Mouse (Mus musculus) T-helper 1 cell (primary cell): Measurements from ENCODE around the gene Rmdn2.

ENCODE experiments used
- in situ Hi-C: fragments of 300-600 bp; cut with MboI, MseI; formaldehyde crosslinking; loops from one replicate; pipeline ENCODE4 v1.15.1; 2025; ENCODE audit warnings: high pct_unique_total_duplicates

Rmdn2 gene

DNA sequence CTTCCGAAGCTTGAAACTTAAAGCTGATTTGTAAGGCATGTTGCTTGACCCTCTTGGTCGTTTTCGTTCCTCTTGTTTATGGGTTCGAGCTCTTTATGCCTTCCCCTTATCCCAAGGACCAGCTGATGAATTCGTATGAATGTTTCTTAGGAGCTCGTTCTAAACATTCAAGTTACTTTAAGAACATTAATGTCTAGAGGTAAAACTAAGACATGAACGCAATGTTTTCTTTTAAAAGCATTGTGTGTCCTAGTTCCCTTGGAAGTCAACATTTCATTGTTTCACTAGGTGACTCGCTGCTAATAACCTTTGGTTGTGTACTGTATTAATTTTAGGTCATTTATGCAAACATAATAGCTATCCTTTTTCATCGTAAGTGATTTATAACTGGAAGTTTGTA lies 4.2 kb downstream of the Rmdn2 start:
- in situ Hi-C loops: no loop called here

GRCm38 (mm10) chr17:79616621-79617020 lies 5.0 kb downstream of the Rmdn2 start:
- in situ Hi-C loops: no loop called here

- in situ Hi-C loops: no loop called here
Observed at GRCm38 (mm10) chr17:79618455-79618854, 6.8 kb downstream of the Rmdn2 start.

GRCm38 (mm10) chr17:79618984-79619383 lies 7.3 kb downstream of the Rmdn2 start:
- in situ Hi-C loops: no loop called here

GRCm38 (mm10) chr17:79622050-79622449 lies 10.4 kb downstream of the Rmdn2 start:
- in situ Hi-C loops: no loop called here

DNA sequence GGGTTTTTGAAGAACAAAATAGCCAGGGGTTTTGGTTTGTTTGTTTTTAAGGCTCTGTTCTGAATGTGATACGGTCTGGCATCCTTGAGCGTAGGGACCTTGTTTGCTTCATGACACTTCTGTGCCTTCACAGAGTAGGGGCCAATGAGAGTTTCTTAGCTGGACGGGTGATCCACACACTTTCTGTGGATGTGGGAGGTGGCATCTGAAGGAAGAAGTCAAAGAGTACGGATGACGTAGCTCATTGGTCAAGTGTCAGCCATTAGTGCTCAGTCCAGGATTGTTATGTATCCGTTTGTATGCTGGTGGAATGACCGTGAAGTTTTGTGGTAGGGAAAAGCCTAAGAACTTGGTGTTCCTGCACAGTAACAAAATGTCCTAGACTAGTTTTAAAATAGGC lies 10.9 kb downstream of the Rmdn2 start:
- in situ Hi-C loops: no loop called here

DNA sequence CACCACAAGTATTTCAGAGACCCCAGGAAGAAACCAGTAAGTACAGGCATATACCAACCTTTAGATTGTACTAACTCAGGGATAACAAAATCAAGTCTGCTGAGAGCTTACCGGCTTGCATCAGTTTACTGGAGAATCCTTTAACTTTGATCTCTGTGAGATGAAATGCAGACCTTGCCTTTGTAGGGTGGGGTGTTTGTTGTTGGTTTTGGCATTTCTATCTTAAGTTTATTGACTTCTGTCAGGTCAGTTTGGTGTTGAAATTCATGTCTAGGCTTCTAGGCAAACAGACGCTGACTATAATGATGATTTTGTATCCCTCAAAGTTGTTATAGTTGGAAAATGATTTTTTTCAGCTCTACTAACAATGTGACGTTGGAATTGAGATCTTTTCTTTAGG lies 12.2 kb downstream of the Rmdn2 start:
- in situ Hi-C loops: no loop called here

GRCm38 (mm10) chr17:79626241-79626816 lies 14.7 kb downstream of the Rmdn2 start:
- in situ Hi-C loops: no loop called here

DNA sequence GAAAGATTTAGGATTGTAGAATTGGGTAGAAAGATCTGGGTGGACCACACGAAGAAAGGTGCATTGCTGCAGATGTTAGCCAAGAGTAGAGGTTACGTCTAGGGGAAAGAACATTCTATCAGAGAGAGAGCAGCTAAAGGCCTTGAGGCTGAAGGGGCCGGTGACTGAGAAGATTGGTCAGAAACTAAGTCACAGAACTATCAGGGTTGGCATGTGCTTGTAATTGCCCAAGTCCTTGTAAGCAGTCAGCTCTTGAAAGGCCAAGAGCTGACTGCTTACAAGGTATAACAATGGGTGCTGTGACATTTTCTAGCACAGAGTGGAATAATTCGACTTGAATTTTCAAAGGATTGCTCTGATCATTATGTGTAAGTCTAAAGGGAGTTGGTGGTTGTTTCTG lies 38.2 kb downstream of the Rmdn2 start:
- in situ Hi-C loops: no loop called here

DNA sequence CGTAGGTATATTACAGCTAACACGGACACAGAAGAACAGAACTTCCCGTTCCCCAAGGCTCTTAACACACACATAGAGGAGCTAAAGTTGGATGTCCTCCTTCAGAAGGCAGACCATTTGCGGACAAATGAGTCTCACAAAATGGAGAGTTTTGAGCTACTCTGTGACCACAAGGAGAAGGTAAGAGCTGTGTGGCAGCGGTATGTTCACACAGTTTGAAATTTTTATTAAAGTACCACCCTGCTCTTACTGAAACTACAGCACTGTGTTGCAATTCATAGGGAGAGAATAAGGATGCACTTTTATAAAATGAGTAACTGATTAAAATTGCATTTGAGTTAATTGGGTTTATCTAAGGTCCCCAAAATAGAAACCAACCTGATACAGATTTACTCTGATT lies 38.6 kb downstream of the Rmdn2 start:
- in situ Hi-C loops: no loop called here

DNA sequence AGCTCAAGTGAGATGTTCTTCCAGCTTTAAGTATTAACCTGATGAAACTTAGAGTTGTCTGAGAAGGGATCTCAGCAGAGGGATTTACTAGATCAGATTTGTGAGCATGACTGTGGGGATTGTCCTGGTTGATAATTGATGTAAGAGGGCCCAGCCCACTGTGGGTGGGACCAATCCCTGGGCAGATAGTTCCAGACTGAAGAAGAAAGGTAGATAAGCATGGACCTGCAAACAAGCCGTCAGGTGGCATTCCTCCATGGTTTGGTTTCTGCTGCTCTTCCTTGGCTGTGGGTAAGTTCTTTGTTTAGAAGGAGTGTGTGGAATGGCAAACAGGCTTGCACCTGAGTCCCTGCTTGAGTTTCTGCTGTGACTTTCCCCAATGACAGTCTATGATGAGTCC lies 41.5 kb downstream of the Rmdn2 start:
- in situ Hi-C loops: no loop called here

GRCm38 (mm10) chr17:79654187-79654586 lies 42.5 kb downstream of the Rmdn2 start:
- in situ Hi-C loops: no loop called here

DNA sequence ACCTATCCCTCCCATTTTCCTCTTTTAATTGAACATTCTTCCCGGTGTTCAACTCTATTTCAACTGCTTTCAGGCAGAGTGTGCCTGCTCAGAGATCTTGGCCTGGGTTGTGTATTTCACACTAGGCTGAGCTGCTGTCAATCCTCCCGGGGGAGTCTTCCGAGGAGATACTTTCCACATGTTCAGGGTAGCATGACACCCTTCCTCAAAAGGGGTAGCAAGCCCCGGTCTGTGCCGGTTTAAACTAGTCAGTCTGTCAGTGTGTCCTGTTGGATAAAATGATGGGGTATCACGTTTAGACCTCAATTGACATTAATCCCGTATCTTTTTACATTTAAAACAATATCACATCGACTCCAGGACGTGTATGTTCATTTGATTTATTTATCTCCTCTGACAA lies 46.1 kb downstream of the Rmdn2 start:
- in situ Hi-C loops: no loop called here

DNA sequence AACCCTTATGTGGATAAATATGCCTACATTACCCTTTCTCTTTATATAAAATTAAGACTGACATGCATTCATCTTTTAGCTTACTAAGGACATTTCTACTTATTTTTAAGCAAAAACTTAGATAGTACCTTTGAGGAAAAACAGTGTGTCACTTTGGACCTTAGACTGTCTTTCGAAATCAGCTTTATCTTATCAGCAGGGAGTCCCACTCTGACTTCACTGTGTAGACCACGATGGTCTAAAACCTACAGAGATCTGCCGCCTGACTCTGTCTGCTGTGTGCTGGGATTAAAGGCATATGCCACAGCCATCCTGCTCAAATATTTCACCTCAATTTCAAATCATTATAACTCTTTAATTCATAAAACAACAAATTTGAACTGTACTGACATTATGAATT lies 46.8 kb downstream of the Rmdn2 start:
- in situ Hi-C loops: no loop called here

DNA sequence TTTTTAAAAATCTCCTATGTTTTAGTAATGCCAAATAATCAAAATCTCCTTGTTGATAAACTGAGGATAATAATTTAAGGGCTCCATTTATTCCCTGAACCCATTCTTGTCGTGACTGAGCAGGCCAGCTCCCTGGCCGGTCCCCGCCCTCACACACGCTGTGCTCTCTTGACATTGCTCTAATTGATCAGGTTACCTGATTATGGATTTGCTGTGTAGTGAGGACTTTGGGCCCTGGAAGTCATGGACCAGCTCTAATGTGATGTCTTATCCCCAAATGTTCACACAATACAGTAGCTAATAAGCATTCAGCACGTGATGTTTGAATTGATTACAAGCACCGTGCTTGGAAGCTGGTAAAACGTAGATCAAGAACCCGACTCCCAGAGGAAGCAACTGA lies 47.2 kb downstream of the Rmdn2 start:
- in situ Hi-C loops: no loop called here

- in situ Hi-C loops: loop anchor here (5.0 kb wide), 1 partner anchor 176 kb away; no protein-coding TSS in a partner anchor
Observed at GRCm38 (mm10) chr17:79661387-79661786, 49.7 kb downstream of the Rmdn2 start.

- in situ Hi-C loops: loop anchor here (5.0 kb wide), 1 partner anchor 175 kb away; no protein-coding TSS in a partner anchor
Observed at GRCm38 (mm10) chr17:79661848-79662247, 50.2 kb downstream of the Rmdn2 start.

GRCm38 (mm10) chr17:79663393-79664105 lies 51.9 kb downstream of the Rmdn2 start:
- in situ Hi-C loops: loop anchor here (5.0 kb wide), 1 partner anchor 174 kb away; no protein-coding TSS in a partner anchor

GRCm38 (mm10) chr17:79664106-79664417 lies 52.4 kb downstream of the Rmdn2 start:
- in situ Hi-C loops: loop anchor here (5.0 kb wide), 1 partner anchor 173 kb away; no protein-coding TSS in a partner anchor

GRCm38 (mm10) chr17:79670837-79671236 lies 59.2 kb downstream of the Rmdn2 start:
- in situ Hi-C loops: no loop called here

- in situ Hi-C loops: no loop called here
Observed at GRCm38 (mm10) chr17:79695106-79695505, 83.4 kb downstream of the Rmdn2 start.

DNA sequence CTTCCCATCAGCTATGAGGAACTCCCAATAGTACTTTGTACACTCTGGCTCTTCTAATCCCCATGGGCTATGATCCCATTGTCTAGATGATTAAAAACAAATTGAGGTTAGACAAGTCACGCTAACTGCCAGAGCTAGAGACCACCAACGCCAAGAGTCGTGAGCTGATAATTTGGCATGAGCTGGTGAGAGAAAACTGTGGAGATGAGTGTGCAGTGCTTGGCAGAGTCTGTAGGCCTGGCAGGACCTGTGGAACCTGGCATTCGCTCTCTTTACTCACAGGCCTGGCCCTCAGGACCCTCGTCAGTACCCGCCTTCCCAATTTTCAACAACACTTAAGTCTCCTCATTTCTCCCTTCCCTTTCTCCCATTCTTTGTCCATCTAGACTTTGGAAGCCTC lies 83.9 kb downstream of the Rmdn2 start:
- in situ Hi-C loops: no loop called here

DNA sequence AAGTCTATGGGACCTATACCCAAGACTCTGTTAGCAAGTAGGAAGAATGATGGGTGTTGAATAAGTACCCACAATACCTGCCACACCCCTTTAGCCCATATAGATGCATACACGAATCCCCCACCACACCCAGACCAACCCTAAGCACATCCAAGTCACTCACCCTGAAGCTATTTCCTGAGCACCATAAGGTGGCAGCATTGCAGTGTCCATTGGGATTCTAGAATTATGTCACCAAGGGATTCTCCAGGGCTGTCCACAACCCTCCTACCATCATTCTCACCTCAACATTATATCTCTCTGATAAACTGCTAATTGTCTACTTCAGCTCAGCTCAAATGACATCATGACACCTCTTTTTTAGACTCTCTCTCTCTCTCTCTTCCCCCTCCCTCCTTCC lies 87.5 kb downstream of the Rmdn2 start:
- in situ Hi-C loops: no loop called here
